Mouse (Mus musculus) stomach, embryonic 14.5 days (tissue): Measurements from ENCODE around the gene Sbk1. TPM values are rescaled to one million over a fixed set of nuclear protein-coding genes. Genes with fewer than 3 reads are reported as not detected.

Source experiments
- ATAC-seq: fragments of 200-750 bp; cut with Nextera tagmentation; 2 replicates; pipeline ENCODE4 v1.8.0; 2017; ENCODE audit warnings: low read depth, moderate TSS enrichment; ENCODE audit not compliant: insufficient number of reproducible peaks, insufficient read depth, low FRiP score
- H3K27ac ChIP-seq: fragments of 300-500 bp; sonication (generic); 2 replicates; pipeline ENCODE4 v1.5.1; 2014; ENCODE audit warnings: mild to moderate bottlenecking, low read length, moderate library complexity, mixed read lengths
- H3K27me3 ChIP-seq: fragments of 300-500 bp; sonication (generic); 2 replicates; pipeline ENCODE4 v1.6.1; 2014; ENCODE audit warnings: low read length, control low read depth, mixed read lengths; ENCODE audit not compliant: control insufficient read depth, insufficient read depth
- H3K36me3 ChIP-seq: fragments of 300-500 bp; sonication (generic); 2 replicates; pipeline ENCODE4 v1.6.1; 2014; ENCODE audit warnings: mild to moderate bottlenecking, control low read depth, low read length, moderate library complexity, mixed read lengths; ENCODE audit not compliant: control insufficient read depth, insufficient read depth
- H3K4me1 ChIP-seq: fragments of 300-500 bp; sonication (generic); 2 replicates; pipeline ENCODE4 v1.6.1; 2014; ENCODE audit warnings: low read length, control low read depth, mixed read lengths; ENCODE audit not compliant: control insufficient read depth, insufficient read depth
- H3K4me2 ChIP-seq: fragments of 300-500 bp; sonication (generic); replicated peaks from 2 replicates; pipeline ENCODE4 v1.6.1; 2014; ENCODE audit warnings: low read depth, low read length, control low read depth
- H3K4me3 ChIP-seq: fragments of 300-500 bp; sonication (generic); 2 replicates; pipeline ENCODE4 v1.5.1; 2014; ENCODE audit warnings: low read depth, low read length, control low read depth
- H3K9ac ChIP-seq: fragments of 300-500 bp; sonication (generic); replicated peaks from 2 replicates; pipeline ENCODE4 v1.6.1; 2014; ENCODE audit warnings: low read depth, mild to moderate bottlenecking, control low read depth, low read length, moderate library complexity, mixed read lengths
- H3K9me3 ChIP-seq: fragments of 300-500 bp; sonication (generic); 2 replicates; pipeline ENCODE4 v1.6.1; 2016; ENCODE audit warnings: low read depth, low read length, control low read depth; ENCODE audit not compliant: control insufficient read depth
- WGBS: fragments of 180-500 bp; shearing (Covaris S2); extraction: QIAGEN DNeasy Blood & Tissue Kit; methylation state at CpG from one replicate; pipeline ENCODE4 v1.1.7; 2014; 5-methylcytosine and 5-hydroxymethylcytosine counted together
- polyA plus RNA-seq: library from polyadenylated mRNA; unstranded; fragments of >200 nt; fragmentation: Nextera tagmentation; extraction: Ambion mirVana; gene quantifications from 2 replicates; pipeline ENCODE4 v1.2.1, GENCODE M21; 2014

The Sbk1 gene
- 32.8 and 33.6 TPM in 2 replicates for polyA plus RNA-seq

DNA sequence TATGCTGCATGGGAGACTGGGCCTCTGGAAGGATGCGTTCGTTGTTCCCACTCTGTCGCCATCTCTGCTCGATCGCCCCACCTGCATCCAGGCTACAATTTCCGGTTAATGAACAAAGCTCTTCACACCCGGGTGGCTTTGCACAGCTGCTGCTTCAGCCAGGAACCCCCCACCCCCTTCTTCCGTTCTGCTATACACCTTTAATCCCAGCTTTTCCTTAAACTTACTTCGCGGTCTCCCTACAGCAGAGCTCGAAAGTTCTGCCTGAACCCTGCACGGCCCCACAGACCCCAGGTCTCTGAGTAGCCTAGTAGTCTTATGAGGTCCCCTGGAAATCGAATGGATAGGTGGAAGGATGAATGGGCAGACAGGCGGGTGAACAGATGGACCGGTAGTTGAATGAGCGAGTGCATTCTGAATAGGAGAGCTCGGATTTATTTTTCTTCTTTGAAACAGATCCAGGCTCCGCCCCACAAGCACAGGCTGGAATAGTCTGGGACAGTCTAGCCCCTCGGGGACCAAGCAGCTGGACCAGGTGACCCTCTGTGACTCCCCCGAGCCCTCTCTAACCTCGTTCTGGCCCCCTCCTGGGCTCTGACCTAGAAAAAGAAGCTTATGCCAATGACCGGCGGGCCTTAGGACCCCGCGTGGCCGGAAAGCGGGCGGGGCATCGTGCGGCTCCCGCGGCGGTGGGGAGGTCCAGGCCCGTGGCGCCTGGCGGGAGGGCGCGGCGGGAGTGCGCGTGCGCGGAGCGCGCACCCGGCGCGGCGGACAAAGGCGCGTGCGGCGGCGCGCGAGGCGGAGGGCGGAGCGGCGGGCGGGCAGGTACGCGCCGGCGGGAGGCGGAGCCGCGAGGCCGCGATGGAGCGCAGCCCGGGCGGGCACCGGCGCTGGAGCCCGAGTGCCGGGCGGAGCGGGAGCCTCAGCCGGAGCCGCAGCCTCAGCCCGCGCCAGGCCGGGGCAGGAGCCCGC lies at the start of gene Sbk1:
Gene Sbk1, plus strand, starts transcription at position 908 of the 972 bp plus-strand sequence.
- H3K4me3 ChIP-seq, result peak within 1 kb of the TSS; percentile 67
- H3K9me3 ChIP-seq, result no peaks in the 10 kb centered on the region
- no peaks in the 10 kb centered on the region for H3K27me3 ChIP-seq
- peak within 1 kb of the TSS; percentile 93 for H3K4me2 ChIP-seq
- H3K27ac ChIP-seq, result peak within 1 kb of the TSS; percentile 87
- peaks cover 14% of the 10 kb centered on the region for H3K36me3 ChIP-seq
- under 1% methylated on average over 68 of the region's 85 CpGs for WGBS
- peak; percentile 91 for ATAC-seq
- H3K4me1 ChIP-seq, result peaks cover 22% of the 10 kb centered on the region
- peak within 1 kb of the TSS; percentile 75 for H3K9ac ChIP-seq

DNA sequence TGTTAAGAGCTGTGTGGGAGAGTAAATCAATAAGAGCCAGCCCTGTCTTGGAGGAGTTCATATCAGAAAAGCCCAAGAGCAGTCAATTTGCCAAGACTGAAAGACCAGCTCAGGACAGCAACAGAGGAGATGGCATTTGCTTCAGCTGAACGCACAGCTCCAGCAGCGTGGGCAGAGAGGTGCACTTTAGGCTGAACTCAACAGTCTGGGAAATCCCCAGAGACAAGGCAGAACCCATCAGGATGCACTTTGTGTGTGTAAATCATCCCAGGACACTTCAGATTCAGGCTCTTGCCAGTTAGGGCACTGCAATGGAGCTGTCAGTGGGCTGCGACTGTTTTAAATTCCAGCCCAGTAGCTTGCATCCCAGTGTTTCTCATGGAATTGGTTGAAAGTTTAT lies 49.7 kb upstream of the Sbk1 start:
- Histone ChIP-seq H3K4me3 (no peak overlapping the region), H3K4me2 (no peak overlapping the region), H3K27me3 (no peaks in the 10 kb centered on the region), H3K4me1 (no peaks in the 10 kb centered on the region), H3K9me3 (no peaks in the 10 kb centered on the region), H3K9ac (no peak overlapping the region), H3K36me3 (no peaks in the 10 kb centered on the region), H3K27ac (no peak overlapping the region)
- 53% methylated on average over 3 of the region's 3 CpGs for WGBS
- ATAC-seq, result no peak

DNA sequence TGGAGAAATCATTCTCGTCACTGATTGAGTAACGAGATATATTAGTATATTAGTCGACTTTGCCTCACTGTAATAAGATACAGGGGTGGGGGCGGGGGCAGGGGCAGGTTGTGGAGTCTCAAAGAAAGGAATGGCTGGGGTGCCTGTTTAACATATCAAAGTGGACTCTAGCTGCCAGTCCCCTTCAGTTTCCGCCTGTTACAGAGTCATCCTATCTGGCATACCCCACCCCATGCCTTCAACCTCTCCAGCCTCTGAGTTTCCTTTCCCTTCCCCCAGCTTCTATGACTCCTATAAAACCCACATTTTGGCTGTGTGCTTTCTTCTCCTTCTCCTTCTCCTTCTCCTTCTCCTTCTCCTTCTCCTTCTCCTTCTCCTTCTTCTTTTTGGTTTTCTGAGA lies 46.3 kb upstream of the Sbk1 start:
- no peaks in the 10 kb centered on the region for H3K27me3 ChIP-seq
- ATAC-seq, result no peak
- H3K4me1 ChIP-seq, result no peaks in the 10 kb centered on the region
- H3K4me3 ChIP-seq, result no peak overlapping the region
- H3K4me2 ChIP-seq, result no peak overlapping the region
- WGBS, result 28% methylated on average over 5 of the region's 5 CpGs
- no peaks in the 10 kb centered on the region for H3K9me3 ChIP-seq
- H3K9ac ChIP-seq, result no peak overlapping the region
- H3K27ac ChIP-seq, result no peak overlapping the region
- H3K36me3 ChIP-seq, result no peaks in the 10 kb centered on the region

DNA sequence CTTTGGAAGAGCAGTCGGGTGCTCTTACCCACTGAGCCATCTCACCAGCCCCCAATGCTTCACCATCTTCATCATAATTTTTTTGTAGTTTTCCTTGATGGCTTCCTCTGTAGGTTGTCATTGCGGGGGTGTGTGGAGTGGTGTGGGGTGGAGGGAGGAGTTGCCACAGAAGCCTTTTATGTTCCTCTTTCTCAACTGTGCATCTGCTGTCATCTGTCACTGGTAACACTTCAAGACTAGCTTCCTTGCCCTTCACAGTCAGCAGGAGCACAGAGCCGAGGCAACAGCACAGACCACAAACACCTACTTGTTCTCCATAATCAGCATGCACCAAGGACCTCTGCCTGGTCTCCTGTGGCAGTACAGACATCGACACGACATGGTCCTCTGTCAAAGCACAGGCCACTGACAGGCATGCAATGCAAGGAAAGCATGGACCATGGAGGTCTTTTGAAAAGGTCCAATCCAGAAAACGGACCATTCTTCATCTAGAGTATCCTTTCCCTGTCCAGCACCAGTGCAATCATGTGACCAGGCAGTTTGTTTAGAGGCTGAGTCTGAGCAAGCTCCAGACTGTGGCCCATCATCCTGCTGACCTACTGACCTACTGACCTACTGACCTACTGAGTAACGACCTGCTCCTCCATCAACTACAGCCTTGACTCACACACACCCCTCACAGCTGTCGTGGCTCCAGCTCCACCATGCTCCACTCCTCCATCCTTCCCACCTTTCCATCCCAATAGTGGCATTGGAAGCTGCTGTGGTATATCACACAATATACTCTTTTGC lies 41.9 kb upstream of the Sbk1 start:
- no peak overlapping the region for H3K4me3 ChIP-seq
- H3K4me1 ChIP-seq, result no peaks in the 10 kb centered on the region
- no peaks in the 10 kb centered on the region for H3K27me3 ChIP-seq
- H3K9ac ChIP-seq, result no peak overlapping the region
- H3K4me2 ChIP-seq, result no peak overlapping the region
- no peaks in the 10 kb centered on the region for H3K9me3 ChIP-seq
- no peaks in the 10 kb centered on the region for H3K36me3 ChIP-seq
- 52% methylated on average over 8 of the region's 8 CpGs for whole genome bisulfite sequencing
- no peak for ATAC-seq
- H3K27ac ChIP-seq, result no peak overlapping the region

DNA sequence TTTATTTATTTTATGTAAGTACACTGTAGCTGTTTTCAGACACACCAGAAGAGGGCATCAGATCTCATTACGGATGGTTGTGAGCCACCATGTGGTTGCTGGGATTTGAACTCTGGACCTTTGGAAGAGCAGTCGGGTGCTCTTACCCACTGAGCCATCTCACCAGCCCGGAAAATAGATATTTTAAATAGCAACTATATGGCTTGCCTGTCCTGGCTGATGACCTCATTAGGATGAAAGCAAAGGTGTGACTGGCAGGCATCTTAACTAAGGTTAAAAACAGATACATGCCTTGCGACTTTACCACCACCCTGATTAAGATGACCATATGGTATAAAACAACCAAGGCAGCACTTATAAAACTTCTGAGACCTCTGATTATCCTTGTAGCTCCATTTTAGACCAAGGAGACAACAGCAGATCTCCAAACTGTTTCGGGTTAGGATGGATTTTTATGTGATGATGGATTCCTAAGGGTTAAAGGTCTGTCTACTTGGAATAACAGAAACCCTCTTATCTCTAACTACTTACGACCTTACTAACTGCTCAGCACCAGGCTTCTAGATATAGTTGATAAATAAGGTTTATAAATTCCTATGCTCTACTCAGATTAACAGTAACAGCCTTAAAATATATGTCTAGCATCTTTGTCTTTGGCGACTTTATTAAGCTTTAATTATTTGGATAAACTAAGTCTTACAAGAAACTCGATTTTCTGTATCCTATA lies 39.9 kb upstream of the Sbk1 start:
- no peak overlapping the region for H3K4me3 ChIP-seq
- H3K4me2 ChIP-seq, result no peak overlapping the region
- WGBS, result 49% methylated on average over 7 of the region's 8 CpGs
- no peaks in the 10 kb centered on the region for H3K9me3 ChIP-seq
- no peak overlapping the region for H3K9ac ChIP-seq
- no peak for ATAC-seq
- H3K27ac ChIP-seq, result no peak overlapping the region
- no peaks in the 10 kb centered on the region for H3K27me3 ChIP-seq
- H3K36me3 ChIP-seq, result no peaks in the 10 kb centered on the region
- H3K4me1 ChIP-seq, result no peaks in the 10 kb centered on the region

DNA sequence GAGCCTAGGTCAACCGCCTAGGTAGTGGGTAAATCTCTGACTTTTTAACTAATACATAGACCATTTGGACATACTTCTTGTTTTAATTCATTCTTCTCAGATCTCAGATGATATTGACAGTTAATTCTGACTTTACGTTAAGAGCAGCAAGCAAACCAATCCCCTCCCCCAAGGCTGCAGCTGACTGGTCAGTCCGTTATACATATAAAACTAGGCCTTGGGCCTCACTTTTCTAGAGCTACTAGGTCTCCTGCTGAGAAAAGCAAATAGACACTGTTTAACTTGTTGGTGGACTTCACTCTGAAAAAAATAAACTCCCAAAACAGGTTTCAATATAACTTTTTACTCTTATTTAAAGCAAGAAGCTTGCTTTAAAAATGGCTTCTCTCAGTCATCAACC lies 37.8 kb upstream of the Sbk1 start:
- H3K27me3 ChIP-seq, result no peaks in the 10 kb centered on the region
- WGBS, result 77% methylated on average over 3 of the region's 3 CpGs
- no peaks in the 10 kb centered on the region for H3K4me1 ChIP-seq
- no peaks in the 10 kb centered on the region for H3K36me3 ChIP-seq
- H3K4me2 ChIP-seq, result no peak overlapping the region
- no peaks in the 10 kb centered on the region for H3K9me3 ChIP-seq
- ATAC-seq, result no peak
- H3K9ac ChIP-seq, result no peak overlapping the region
- no peak overlapping the region for H3K27ac ChIP-seq
- H3K4me3 ChIP-seq, result no peak overlapping the region

DNA sequence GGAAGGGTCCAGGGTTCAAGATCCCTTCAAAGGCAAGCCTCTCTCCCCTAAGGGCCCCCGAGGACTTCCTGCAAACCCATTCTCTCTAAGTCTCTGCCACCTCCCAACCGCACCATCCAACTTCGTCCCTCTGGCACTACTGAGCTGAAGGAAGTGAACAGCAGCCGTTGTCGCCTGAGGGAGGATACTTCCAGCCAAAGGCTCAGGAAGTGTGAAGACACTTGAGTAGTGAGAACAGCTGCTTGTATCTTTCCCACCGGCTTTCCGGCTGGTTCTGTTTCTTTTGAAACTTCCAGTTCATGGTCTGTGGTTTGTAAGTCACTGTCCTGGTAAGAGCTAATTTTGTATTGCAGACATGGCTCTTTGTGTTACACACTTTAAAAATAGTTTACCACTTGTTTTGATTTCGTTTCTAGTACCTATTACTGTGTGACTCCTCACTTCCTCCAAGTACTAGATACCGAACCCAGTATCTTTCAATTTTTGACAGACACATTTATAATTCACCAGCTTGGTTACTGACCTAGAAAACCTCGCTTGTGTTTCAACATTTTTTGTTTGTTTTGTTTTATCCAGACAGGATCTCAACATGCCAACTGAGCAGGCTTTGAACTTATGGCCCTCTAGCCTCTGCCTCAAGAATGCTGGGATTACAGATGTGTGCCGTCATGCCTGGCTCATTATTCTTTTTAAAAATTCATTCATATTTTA lies 36.2 kb upstream of the Sbk1 start:
- no peak for ATAC-seq
- Histone ChIP-seq H3K4me2 (no peak overlapping the region), H3K4me3 (no peak overlapping the region), H3K9ac (no peak overlapping the region), H3K27ac (no peak overlapping the region), H3K27me3 (no peaks in the 10 kb centered on the region), H3K36me3 (no peaks in the 10 kb centered on the region), H3K4me1 (no peaks in the 10 kb centered on the region), H3K9me3 (no peaks in the 10 kb centered on the region)
- WGBS, result 48% methylated on average over 11 of the region's 11 CpGs

DNA sequence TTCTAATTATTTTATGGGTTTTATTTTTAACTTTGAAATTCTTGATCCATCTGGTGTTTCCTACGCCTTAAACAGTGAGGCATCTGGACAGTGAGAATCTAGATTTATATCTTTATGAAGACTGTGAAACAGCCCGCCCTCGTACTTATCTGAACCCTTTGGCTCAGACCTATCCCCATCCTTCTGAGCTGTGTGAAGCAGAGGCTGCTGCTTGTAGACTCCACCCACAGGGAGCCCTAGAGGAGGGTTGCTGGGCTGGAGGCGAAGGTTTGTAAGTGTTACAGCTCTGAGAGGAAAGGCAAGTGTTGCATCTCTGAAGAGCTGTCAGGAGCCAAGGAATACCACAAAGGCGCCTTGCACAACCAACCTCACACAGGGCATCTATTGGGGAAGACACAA lies 35.6 kb upstream of the Sbk1 start:
- ATAC-seq, result no peak
- 60% methylated on average over 5 of the region's 5 CpGs for WGBS

More for the DNA sequence above, 35.6 kb upstream of the Sbk1 start:
- Histone ChIP-seq H3K4me1 (no peaks in the 10 kb centered on the region), H3K9me3 (no peaks in the 10 kb centered on the region), H3K4me3 (no peak overlapping the region), H3K36me3 (no peaks in the 10 kb centered on the region), H3K27me3 (no peaks in the 10 kb centered on the region), H3K9ac (no peak overlapping the region), H3K27ac (no peak overlapping the region), H3K4me2 (no peak overlapping the region)
